Comparison of ENCODE assay signal across 10 mouse cellular contexts in the genomic region with DNA sequence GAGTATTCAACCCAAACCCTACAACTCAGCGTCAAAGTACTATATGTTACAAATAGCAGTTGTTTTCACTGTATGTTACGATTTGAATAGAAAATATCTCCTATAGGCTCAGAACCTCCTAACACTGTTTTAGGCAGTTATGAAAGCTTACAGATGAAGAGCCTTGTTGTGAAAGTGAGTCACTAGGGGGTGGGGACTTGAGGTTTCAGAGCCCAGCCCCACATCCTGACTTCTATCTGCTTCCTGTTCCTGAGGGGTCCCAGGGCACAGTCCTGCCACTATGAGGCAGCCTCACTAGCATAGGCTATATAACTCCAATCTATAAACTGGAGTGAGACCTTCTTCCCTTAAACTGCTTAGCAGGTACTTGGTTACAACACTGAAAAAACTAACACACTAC. TPM values are rescaled to one million over a fixed set of nuclear protein-coding genes. Genes with fewer than 3 reads are reported as not detected.
DNase-seq lines count a peak whose midpoint lies in the region; ATAC-seq and TF ChIP-seq lines count a peak whose summit lies in the region.
"Had no signal": no experiment of that assay in that cellular context is flagged by ENCODE, and none has a peak within 500 bp of the region (broad histone marks: within the 10 kb centered on the region; RNA-seq: fewer than 3 reads in every experiment).

No protein-coding gene starts in this region.

- WGBS in lung, postnatal 0 days, result 74% methylated on average over 2 of the region's 2 CpGs

- ATAC-seq in lung, postnatal 0 days, result no peak
- peak; percentile 92 for ATAC-seq in common myeloid progenitor, adult 5-6 weeks (replicated peaks; ENCODE audit: low read depth, poor library complexity, severe bottlenecking)
- ATAC-seq: hindbrain, embryonic 16.5 days had no signal

- H3K9ac ChIP-seq in lung, postnatal 0 days (replicated peaks; ENCODE audit: low read depth), result no peak overlapping the region

- no peaks in the 10 kb centered on the region for H3K9me3 ChIP-seq in lung, postnatal 0 days (ENCODE audit: low read length)

- H3K4me3 ChIP-seq in lung, postnatal 0 days (ENCODE audit: low read depth, low read length), result no peak overlapping the region

- H3K27ac ChIP-seq in lung, postnatal 0 days (ENCODE audit: low read length), result no peak overlapping the region

- no peaks in the 10 kb centered on the region for H3K27me3 ChIP-seq in lung, postnatal 0 days (replicated peaks; ENCODE audit: insufficient read depth, low read length)

- H3K4me2 ChIP-seq in lung, postnatal 0 days (replicated peaks; ENCODE audit: low read depth, low read length), result no peak overlapping the region

- peak; percentile 66 for DNase-seq in lung, postnatal 0 days (ENCODE audit: low spot score)
- no peak for DNase-seq in lung, postnatal 14 days
- DNase-seq in lung, postnatal 36 days, result peak; percentile 57
- DNase-seq in thymus, postnatal 25 days, result peak; percentile 75
- no peak for DNase-seq in layer of hippocampus, postnatal 10 days (ENCODE audit: low spot score in 2 of 2)
- no peak for DNase-seq in cerebellum, postnatal 36 days
- no peak for DNase-seq in frontal cortex, postnatal 36 days (ENCODE audit: low spot score in 2 of 2)
- DNase-seq: cerebellum, postnatal 14 days had no signal

- H3K36me3 ChIP-seq in lung, postnatal 0 days (ENCODE audit: insufficient read depth, low read length), result no peaks in the 10 kb centered on the region

- 0 out of 2 replicates have a peak, but pooled peaks cover 3% of the 10 kb centered on the region for H3K4me1 ChIP-seq in lung, postnatal 0 days (ENCODE audit: insufficient read depth, low read depth, low read length)

- no peak for TF ChIP-seq EP300 in lung, postnatal 0 days (IDR thresholded peaks at IDR 0.05)

- 0 out of 2 replicates have a peak, but pooled peaks have one; percentile 13 for TF ChIP-seq CTCF in lung, postnatal 0 days (IDR thresholded peaks at IDR 0.05)

RNA-seq across cellular contexts. Expression of gene Exoc2, which starts 1.8 kb away (rescaled TPM):
- polyA plus RNA-seq in lung, postnatal 0 days (2015; fragmentation: Nextera tagmentation; extraction: Ambion mirVana), result 17.1 and 21.3 TPM in 2 replicates
- 50.5 and 56.9 TPM in 2 replicates for total RNA-seq in common myeloid progenitor, adult 5-6 weeks (2017)
- total RNA-seq in layer of hippocampus, postnatal 10 days (2021), result 10 to 100 TPM; 46.3 to 46.4 TPM

RNA-seq across cellular contexts. Expression of gene Gm5447, which starts 1.9 kb away (rescaled TPM):
- 0.06 and 0.30 TPM in 2 replicates for polyA plus RNA-seq in lung, postnatal 0 days (2015; fragmentation: Nextera tagmentation; extraction: Ambion mirVana)
- not detected in 2 replicates for total RNA-seq in common myeloid progenitor, adult 5-6 weeks (2017)
- total RNA-seq in layer of hippocampus, postnatal 10 days (2021), result not detected

RNA-seq across cellular contexts. Expression of gene Hus1b, which starts 24.5 kb away (rescaled TPM):
- 0.19 TPM in 1 of 2 replicates, not detected in the other for polyA plus RNA-seq in lung, postnatal 0 days (2015; fragmentation: Nextera tagmentation; extraction: Ambion mirVana)
- total RNA-seq in common myeloid progenitor, adult 5-6 weeks (2017), result 0.55 TPM in 1 of 2 replicates, not detected in the other
- 1 to 10 TPM in 1 of 2 experiments, under 1 TPM in 1; 0.47 to 1.0 TPM for total RNA-seq in layer of hippocampus, postnatal 10 days (2021)
- polyA plus RNA-seq: hindbrain, embryonic 16.5 days had no signal

Comparison
In these comparisons a context has a peak if more than half of its experiments do, and no peak if none do; other contexts are left out.
1. DNase-seq: peak in lung, postnatal 0 days (single experiment), lung, postnatal 36 days (single experiment) and thymus, postnatal 25 days (single experiment); none in lung, postnatal 14 days (single experiment), layer of hippocampus, postnatal 10 days (0 of 2), cerebellum, postnatal 36 days (0 of 2) and frontal cortex, postnatal 36 days (0 of 2).